Mouse (Mus musculus) midbrain, postnatal 0 days (tissue): ENCODE results near the gene Has1. TPM values are rescaled to one million over a fixed set of nuclear protein-coding genes. Genes with fewer than 3 reads are reported as not detected.

Experiments
- ATAC-seq: fragments of 200-750 bp; cut with Nextera tagmentation; 2 replicates; pipeline ENCODE4 v1.8.0; 2017; ENCODE audit warnings: moderate number of reproducible peaks, mild to moderate bottlenecking, moderate TSS enrichment, moderate library complexity; ENCODE audit not compliant: low FRiP score
- DNase-seq: peaks from one replicate; pipeline ENCODE4 v3.0.0-alpha.2; 2015; ENCODE audit warnings: low spot score
- H3K27ac ChIP-seq: fragments of 300-500 bp; sonication (generic); 2 replicates; pipeline ENCODE4 v1.5.1; 2014; ENCODE audit warnings: low read depth, mild to moderate bottlenecking, low read length, mixed read lengths
- H3K27me3 ChIP-seq: fragments of 300-500 bp; sonication (generic); 2 replicates; pipeline ENCODE4 v1.6.1; 2014; ENCODE audit warnings: low read length, control low read depth, mixed read lengths; ENCODE audit not compliant: insufficient read depth
- H3K36me3 ChIP-seq: fragments of 300-500 bp; sonication (generic); 2 replicates; pipeline ENCODE4 v1.6.1; 2014; ENCODE audit warnings: low read length, control low read depth, mixed read lengths; ENCODE audit not compliant: insufficient read depth
- H3K4me1 ChIP-seq: fragments of 300-500 bp; sonication (generic); 2 replicates; pipeline ENCODE4 v1.6.1; 2014; ENCODE audit warnings: mild to moderate bottlenecking, control low read depth, antibody characterized with exemption, low read length, mixed read lengths; ENCODE audit not compliant: insufficient read depth
- H3K4me2 ChIP-seq: fragments of 300-500 bp; sonication (generic); 2 replicates; pipeline ENCODE4 v1.6.1; 2014; ENCODE audit warnings: low read depth, mild to moderate bottlenecking, low read length, mixed read lengths; ENCODE audit not compliant: poor library complexity, severe bottlenecking
- H3K4me3 ChIP-seq: fragments of 300-500 bp; sonication (generic); 2 replicates; pipeline ENCODE4 v1.5.1; 2014; ENCODE audit warnings: low read depth, mild to moderate bottlenecking, low read length, moderate library complexity
- H3K9ac ChIP-seq: fragments of 300-500 bp; sonication (generic); replicated peaks from 2 replicates; pipeline ENCODE4 v1.6.1; 2014; ENCODE audit warnings: mild to moderate bottlenecking, low read length, moderate library complexity, mixed read lengths; ENCODE audit not compliant: poor library complexity, severe bottlenecking
- H3K9me3 ChIP-seq: fragments of 300-500 bp; sonication (generic); 2 replicates; pipeline ENCODE4 v1.6.1; 2016; ENCODE audit warnings: low read length, control low read depth
- CTCF ChIP-seq: IDR thresholded peaks from 2 replicates; pipeline ENCODE4 v1.5.1; 2016; ENCODE audit warnings: antibody characterized with exemption, mild to moderate bottlenecking
- WGBS: fragments of 180-500 bp; shearing (Covaris S2); extraction: QIAGEN DNeasy Blood & Tissue Kit; methylation state at CpG from one replicate; pipeline ENCODE4 v1.1.7; 2014; 5-methylcytosine and 5-hydroxymethylcytosine counted together
- polyA plus RNA-seq: library from polyadenylated mRNA; unstranded; fragments of >200 nt; fragmentation: Nextera tagmentation; extraction: Ambion mirVana; gene quantifications from 2 replicates; pipeline ENCODE4 v1.2.1, GENCODE M21; 2015
- total RNA-seq: library from RNA; depleted of rRNA; stranded (reverse); fragments of >200 nt; gene quantifications from 2 replicates; pipeline ENCODE4 v1.2.3, GENCODE M21; 2014; rRNA removed

Gene Has1
- 1.1 and 1.5 TPM in 2 replicates for total RNA-seq
- polyA plus RNA-seq: 0.81 and 0.91 TPM in 2 replicates

DNA sequence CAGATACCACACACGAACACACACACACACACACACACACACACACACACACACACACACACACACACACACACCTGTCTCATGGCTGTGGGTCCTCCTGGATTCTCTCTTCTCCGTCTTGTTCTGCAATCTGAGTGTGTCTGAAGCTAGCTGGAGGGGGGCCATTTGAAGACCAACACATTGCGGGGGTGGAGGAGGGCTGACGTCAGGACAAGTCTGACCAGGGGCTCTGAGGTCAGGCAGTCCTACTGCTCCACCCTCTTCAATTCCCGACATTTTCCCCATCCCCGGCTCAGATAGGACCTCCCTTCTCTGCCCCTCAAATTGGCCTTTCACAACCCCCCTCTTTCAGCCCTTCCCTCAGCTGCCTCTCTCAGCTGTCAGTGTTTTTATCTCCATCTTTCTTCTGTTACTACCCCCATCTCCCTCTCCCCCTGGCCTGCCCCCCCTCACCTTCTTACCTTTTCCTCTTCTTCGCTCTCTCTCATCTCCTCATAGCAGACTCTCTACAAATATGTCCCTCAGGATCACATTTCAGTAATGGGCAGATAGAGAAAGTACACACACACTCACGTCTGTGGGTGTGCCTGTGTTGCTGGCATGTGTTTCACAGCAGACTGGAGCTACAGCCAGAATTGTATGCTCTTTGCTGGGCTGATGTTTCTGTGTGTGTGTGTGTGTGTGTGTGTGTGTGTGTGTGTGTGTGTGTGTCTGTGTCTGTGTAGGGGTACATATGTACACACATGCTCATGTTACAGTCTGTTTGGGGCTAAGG, at the start of gene Has1:
Gene Has1 (minus strand): TSS at position 142 of the 775 bp plus-strand sequence.
- Histone ChIP-seq H3K9me3 (no peaks in the 10 kb centered on the region), H3K4me1 (no peaks in the 10 kb centered on the region), H3K27me3 (no peaks in the 10 kb centered on the region), H3K4me2 (no peak within 1 kb of the TSS), H3K36me3 (no peaks in the 10 kb centered on the region), H3K27ac (no peak within 1 kb of the TSS), H3K4me3 (no peak within 1 kb of the TSS), H3K9ac (no peak within 1 kb of the TSS)
- DNase-seq: no peak
- WGBS: 57% methylated on average over 8 of the region's 8 CpGs
- TF ChIP-seq CTCF: no peak
- ATAC-seq: no peak

- no peak for TF ChIP-seq CTCF
- H3K9ac ChIP-seq: no peak overlapping the region
- H3K9me3 ChIP-seq: no peaks in the 10 kb centered on the region
- no peaks in the 10 kb centered on the region for H3K36me3 ChIP-seq
- no peaks in the 10 kb centered on the region for H3K4me1 ChIP-seq
- H3K27me3 ChIP-seq: no peaks in the 10 kb centered on the region
- ATAC-seq (no peak), DNase-seq (no peak)
- no peak overlapping the region for H3K4me2 ChIP-seq
- 86% methylated on average over 1 of the region's 1 CpGs for WGBS
- no peak overlapping the region for H3K27ac ChIP-seq
- H3K4me3 ChIP-seq: no peak overlapping the region
Observed at GRCm38 (mm10) chr17:17900768-17901167, 45.8 kb upstream of the Has1 start.

DNA sequence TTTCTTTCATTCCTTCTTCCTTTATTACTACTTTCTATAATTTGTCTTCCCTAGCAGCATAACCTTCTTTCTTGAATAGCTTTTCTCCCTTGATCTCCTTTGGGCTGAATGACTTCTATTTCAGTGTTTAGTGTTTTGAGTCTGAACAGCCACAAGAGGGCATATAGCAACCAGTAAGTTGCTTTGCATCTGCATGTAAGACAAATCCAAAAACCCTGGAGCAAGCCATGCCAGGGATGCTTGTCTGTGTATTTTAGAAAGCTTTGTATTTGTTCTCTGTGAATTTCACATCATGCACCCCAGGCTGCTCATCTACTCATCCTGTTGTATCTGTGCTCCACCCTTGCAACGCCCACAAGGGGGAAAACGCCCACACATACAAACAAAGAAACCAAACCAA, 44.3 kb upstream of the Has1 start:
- 86% methylated on average over 2 of the region's 2 CpGs for WGBS
- Histone ChIP-seq H3K4me3 (no peak overlapping the region), H3K36me3 (no peaks in the 10 kb centered on the region), H3K4me1 (no peaks in the 10 kb centered on the region), H3K4me2 (no peak overlapping the region), H3K9me3 (no peaks in the 10 kb centered on the region), H3K27ac (no peak overlapping the region), H3K27me3 (no peaks in the 10 kb centered on the region), H3K9ac (no peak overlapping the region)
- peak; percentile 84 for DNase-seq
- peak; percentile 83 for TF ChIP-seq CTCF
- peak; percentile 68; the same call in 1 of the 2 replicates for ATAC-seq

DNA sequence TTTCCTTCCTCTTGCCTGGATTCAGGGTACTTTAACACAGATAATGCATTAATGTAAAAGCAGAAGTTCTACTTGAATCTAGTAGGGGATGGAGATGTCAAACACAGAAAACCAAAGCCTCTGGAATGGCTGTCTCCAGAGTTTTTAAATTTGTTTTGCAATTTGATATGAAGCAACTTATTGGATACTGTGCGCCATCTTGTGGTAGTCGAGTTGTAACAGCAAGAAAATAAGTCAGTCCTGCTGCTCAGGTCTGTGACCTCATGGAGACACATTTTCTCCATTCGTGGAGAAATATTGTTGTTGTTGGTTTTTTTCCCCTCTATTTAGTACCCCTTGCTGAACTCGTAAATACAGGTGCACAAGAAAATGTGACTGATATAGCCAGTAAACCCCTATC, 41.0 kb upstream of the Has1 start:
- ATAC-seq (peak; percentile 48; the same call in 1 of the 2 replicates), DNase-seq (peak; percentile 79)
- no peak overlapping the region for H3K4me2 ChIP-seq
- no peak overlapping the region for H3K27ac ChIP-seq
- H3K9me3 ChIP-seq: no peaks in the 10 kb centered on the region
- H3K36me3 ChIP-seq: no peaks in the 10 kb centered on the region
- H3K4me1 ChIP-seq: no peaks in the 10 kb centered on the region
- no peaks in the 10 kb centered on the region for H3K27me3 ChIP-seq
- no peak overlapping the region for H3K9ac ChIP-seq
- 3% methylated on average over 4 of the region's 4 CpGs for WGBS
- TF ChIP-seq CTCF: peak; percentile 82
- no peak overlapping the region for H3K4me3 ChIP-seq

GRCm38 (mm10) chr17:17889732-17890425, 34.9 kb upstream of the Has1 start:
- ATAC-seq (no peak), DNase-seq (no peak)
- H3K27ac ChIP-seq: no peak overlapping the region
- 91% methylated on average over 2 of the region's 2 CpGs for WGBS
- no peak for TF ChIP-seq CTCF
- no peaks in the 10 kb centered on the region for H3K4me1 ChIP-seq
- no peak overlapping the region for H3K4me2 ChIP-seq
- H3K4me3 ChIP-seq: no peak overlapping the region
- no peaks in the 10 kb centered on the region for H3K9me3 ChIP-seq
- H3K9ac ChIP-seq: no peak overlapping the region
- no peaks in the 10 kb centered on the region for H3K27me3 ChIP-seq
- H3K36me3 ChIP-seq: no peaks in the 10 kb centered on the region

DNA sequence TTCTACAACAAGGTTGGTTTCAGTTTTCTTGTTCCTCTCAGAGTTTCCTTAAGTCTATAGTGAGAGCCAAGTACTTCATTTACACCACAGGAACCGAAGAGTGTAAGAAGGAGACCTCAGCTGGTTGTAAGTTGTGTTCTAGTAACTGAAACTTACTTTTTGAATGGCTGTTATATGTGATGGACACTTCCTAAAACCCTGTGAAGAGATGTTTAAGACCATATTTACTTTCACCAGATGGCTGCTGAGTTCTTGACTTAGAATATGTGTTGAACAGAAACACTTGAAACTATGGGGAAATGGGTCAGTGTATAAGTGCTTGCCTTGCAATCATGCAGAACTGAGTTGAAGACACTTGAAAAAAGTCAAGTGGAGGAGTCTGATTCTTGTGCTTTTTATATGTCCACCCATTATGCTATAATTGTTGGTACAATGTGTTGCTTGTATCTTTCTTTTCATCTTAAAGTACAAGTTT, 32.8 kb upstream of the Has1 start, which contains the start of the genes Fpr2 and Fpr3:
Gene Fpr2 (plus strand): TSS at position 51 of the 475 bp plus-strand sequence.
Gene Fpr3 (plus strand): TSS at position 79 of the 475 bp plus-strand sequence.
- H3K4me2 ChIP-seq: no peak within 1 kb of the TSS
- no peak within 1 kb of the TSS for H3K9ac ChIP-seq
- H3K27ac ChIP-seq: no peak within 1 kb of the TSS
- H3K9me3 ChIP-seq: no peaks in the 10 kb centered on the region
- H3K36me3 ChIP-seq: no peaks in the 10 kb centered on the region
- no peaks in the 10 kb centered on the region for H3K4me1 ChIP-seq
- no peak for TF ChIP-seq CTCF
- 56% methylated on average over 1 of the region's 1 CpGs for WGBS
- DNase-seq (no peak), ATAC-seq (no peak)
- H3K27me3 ChIP-seq: 0 out of 2 replicates have a peak, but pooled peaks cover 2% of the 10 kb centered on the region
- H3K4me3 ChIP-seq: no peak within 1 kb of the TSS
